Mouse (Mus musculus): ENCODE data around the gene Daam1.

- no peak for TF ChIP-seq POLR2A (IDR thresholded peaks at IDR 0.05; ENCODE audit: insufficient read length, low read depth)
- TF ChIP-seq TCF12 (IDR thresholded peaks at IDR 0.05; ENCODE audit: insufficient read depth, poor library complexity, severe bottlenecking), result no peak
- TF ChIP-seq USF1 (IDR thresholded peaks at IDR 0.05; ENCODE audit: low read depth), result no peak
Measured at GRCm38 (mm10) chr12:71839653-71840052, 8.8 kb downstream of the Daam1 start.
